Mouse (Mus musculus): ENCODE results near the gene Trank1.

Trank1 gene

GRCm38 (mm10) chr9:111311031-111311842 lies at the start of gene Trank1:
Gene Trank1 (plus strand): TSS chr9:111311739.
- DNase-seq (ENCODE audit: low spot score in 2 of 2): peak in 1 of 2 experiments; percentile 34

GRCm38 (mm10) chr9:111267998-111268397 lies 43.5 kb upstream of the Trank1 start:
- DNase-seq (ENCODE audit: low spot score in 2 of 2): no peak

GRCm38 (mm10) chr9:111270606-111271005 lies 40.9 kb upstream of the Trank1 start:
- no peak for DNase-seq (ENCODE audit: low spot score in 2 of 2)

- DNase-seq (ENCODE audit: low spot score in 2 of 2): no peak
Observed at GRCm38 (mm10) chr9:111271056-111271433, 40.5 kb upstream of the Trank1 start.

GRCm38 (mm10) chr9:111271434-111272160 lies 39.9 kb upstream of the Trank1 start, which contains the start of the genes Mlh1 and Epm2aip1:
Gene Mlh1 (minus strand): TSS chr9:111271791.
Gene Epm2aip1 (plus strand): TSS chr9:111271929.
- peak; percentile 96 to 98 for DNase-seq (ENCODE audit: low spot score in 2 of 2)

- DNase-seq (ENCODE audit: low spot score in 2 of 2): no peak
Observed at GRCm38 (mm10) chr9:111272356-111272755, 39.2 kb upstream of the Trank1 start.

GRCm38 (mm10) chr9:111272996-111273785 lies 38.3 kb upstream of the Trank1 start:
- DNase-seq (ENCODE audit: low spot score in 2 of 2): no peak

- DNase-seq (ENCODE audit: low spot score in 2 of 2): no peak
Observed at GRCm38 (mm10) chr9:111273958-111274357, 37.6 kb upstream of the Trank1 start.

- no peak for DNase-seq (ENCODE audit: low spot score in 2 of 2)
Observed at GRCm38 (mm10) chr9:111275156-111275555, 36.4 kb upstream of the Trank1 start.

- no peak for DNase-seq (ENCODE audit: low spot score in 2 of 2)
Observed at GRCm38 (mm10) chr9:111285061-111285460, 26.5 kb upstream of the Trank1 start.

- no peak for DNase-seq (ENCODE audit: low spot score in 2 of 2)
Observed at GRCm38 (mm10) chr9:111285676-111286075, 25.9 kb upstream of the Trank1 start.

GRCm38 (mm10) chr9:111286468-111286867 lies 25.1 kb upstream of the Trank1 start:
- DNase-seq (ENCODE audit: low spot score in 2 of 2): no peak

- no peak for DNase-seq (ENCODE audit: low spot score in 2 of 2)
Observed at GRCm38 (mm10) chr9:111287956-111288355, 23.6 kb upstream of the Trank1 start.

- no peak for DNase-seq (ENCODE audit: low spot score in 2 of 2)
Observed at GRCm38 (mm10) chr9:111289294-111289831, 22.2 kb upstream of the Trank1 start.

- DNase-seq (ENCODE audit: low spot score in 2 of 2): peak; percentile 97 to 99
Observed at GRCm38 (mm10) chr9:111289832-111290339, 21.7 kb upstream of the Trank1 start.

GRCm38 (mm10) chr9:111290539-111291100 lies 20.9 kb upstream of the Trank1 start:
- DNase-seq (ENCODE audit: low spot score in 2 of 2): no peak

GRCm38 (mm10) chr9:111293234-111293633 lies 18.3 kb upstream of the Trank1 start:
- DNase-seq (ENCODE audit: low spot score in 2 of 2): no peak

- no peak for DNase-seq (ENCODE audit: low spot score in 2 of 2)
Observed at GRCm38 (mm10) chr9:111294911-111295310, 16.6 kb upstream of the Trank1 start.

- no peak for DNase-seq (ENCODE audit: low spot score in 2 of 2)
Observed at GRCm38 (mm10) chr9:111295323-111295722, 16.2 kb upstream of the Trank1 start.

- no peak for DNase-seq (ENCODE audit: low spot score in 2 of 2)
Observed at GRCm38 (mm10) chr9:111296433-111296832, 15.1 kb upstream of the Trank1 start.

- DNase-seq (ENCODE audit: low spot score in 2 of 2): no peak
Observed at GRCm38 (mm10) chr9:111298606-111299005, 12.9 kb upstream of the Trank1 start.
